Mouse (Mus musculus) intestine, postnatal 0 days (tissue): ENCODE data around the gene Slc38a6. TPM values are rescaled to one million over a fixed set of nuclear protein-coding genes. Genes with fewer than 3 reads are reported as not detected.

Experiments
- ATAC-seq: fragments of 200-750 bp; cut with Nextera tagmentation; 2 replicates; pipeline ENCODE4 v1.8.0; 2017; ENCODE audit warnings: mild to moderate bottlenecking, moderate TSS enrichment, moderate library complexity
- H3K27ac ChIP-seq: fragments of 300-500 bp; sonication (generic); 2 replicates; pipeline ENCODE4 v1.5.1; 2014; ENCODE audit warnings: mild to moderate bottlenecking, low read depth, low read length, moderate library complexity
- H3K27me3 ChIP-seq: fragments of 300-500 bp; sonication (generic); replicated peaks from 2 replicates; pipeline ENCODE4 v1.6.1; 2014; ENCODE audit warnings: low read length, mixed read lengths; ENCODE audit not compliant: control insufficient read depth, insufficient read depth
- H3K36me3 ChIP-seq: fragments of 300-500 bp; sonication (generic); 2 replicates; pipeline ENCODE4 v1.6.1; 2014; ENCODE audit warnings: mild to moderate bottlenecking, moderate library complexity; ENCODE audit not compliant: control insufficient read depth, insufficient read depth
- H3K4me1 ChIP-seq: fragments of 300-500 bp; sonication (generic); replicated peaks from 2 replicates; pipeline ENCODE4 v1.6.1; 2014; ENCODE audit warnings: antibody characterized with exemption, low read length, mixed read lengths; ENCODE audit not compliant: control insufficient read depth, insufficient read depth
- H3K4me2 ChIP-seq: fragments of 300-500 bp; sonication (generic); replicated peaks from 2 replicates; pipeline ENCODE4 v1.6.1; 2014; ENCODE audit warnings: low read depth, mild to moderate bottlenecking, moderate library complexity
- H3K4me3 ChIP-seq: fragments of 300-500 bp; sonication (generic); 2 replicates; pipeline ENCODE4 v1.5.1; 2014; ENCODE audit warnings: low read depth, low read length
- H3K9ac ChIP-seq: fragments of 300-500 bp; sonication (generic); 2 replicates; pipeline ENCODE4 v1.6.1; 2014; ENCODE audit warnings: mild to moderate bottlenecking, low read depth, low read length
- H3K9me3 ChIP-seq: fragments of 300-500 bp; sonication (generic); 2 replicates; pipeline ENCODE4 v1.6.1; 2016; ENCODE audit warnings: mixed run types; ENCODE audit not compliant: control insufficient read depth
- CTCF ChIP-seq: sonication (generic); IDR thresholded peaks from 2 replicates; pipeline ENCODE4 v1.5.1; 2016; ENCODE audit warnings: low read depth, mild to moderate bottlenecking, control low read depth, antibody characterized with exemption, moderate library complexity
- WGBS: fragments of 180-500 bp; shearing (Covaris S2); extraction: QIAGEN DNeasy Blood & Tissue Kit; methylation state at CpG from one replicate; pipeline ENCODE4 v1.1.7; 2014; 5-methylcytosine and 5-hydroxymethylcytosine counted together
- polyA plus RNA-seq: library from polyadenylated mRNA; unstranded; fragments of >200 nt; fragmentation: Nextera tagmentation; extraction: Ambion mirVana; gene quantifications from 2 replicates; pipeline ENCODE4 v1.2.1, GENCODE M21; 2015

The Slc38a6 gene
- polyA plus RNA-seq, 1 experiment from 2014 or later: 19.2 TPM

DNA sequence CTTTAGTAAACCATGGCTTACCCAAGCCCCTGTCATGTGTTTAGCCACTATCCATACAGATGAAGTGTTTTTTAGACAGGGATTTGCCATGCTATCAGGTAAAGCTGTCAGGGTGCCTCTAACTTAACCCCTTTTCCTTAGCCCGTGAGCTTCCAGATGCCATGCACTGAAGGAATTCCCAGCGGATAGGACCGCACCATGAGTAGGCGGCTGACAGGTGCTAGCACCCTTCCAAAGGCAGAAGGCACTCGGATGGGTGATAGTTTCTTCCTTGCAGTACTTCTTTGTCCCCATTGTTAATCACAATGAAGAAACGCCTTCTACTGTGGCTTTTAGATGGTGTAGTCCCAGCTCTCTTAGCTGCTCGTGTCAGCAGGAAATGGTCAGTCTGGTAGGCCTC lies 60.6 kb downstream of the Slc38a6 start:
- no peak for ATAC-seq
- peaks cover 39% of the 10 kb centered on the region for H3K36me3 ChIP-seq
- no peak overlapping the region for H3K9ac ChIP-seq
- H3K9me3 ChIP-seq: no peaks in the 10 kb centered on the region
- no peaks in the 10 kb centered on the region for H3K27me3 ChIP-seq
- no peaks in the 10 kb centered on the region for H3K4me1 ChIP-seq
- TF ChIP-seq CTCF: no peak
- H3K4me3 ChIP-seq: no peak overlapping the region
- WGBS: 83% methylated on average over 7 of the region's 7 CpGs
- H3K4me2 ChIP-seq: no peak overlapping the region
- no peak overlapping the region for H3K27ac ChIP-seq

GRCm38 (mm10) chr12:73350466-73350865 lies 63.9 kb downstream of the Slc38a6 start:
- no peaks in the 10 kb centered on the region for H3K9me3 ChIP-seq
- no peaks in the 10 kb centered on the region for H3K27me3 ChIP-seq
- no peak overlapping the region for H3K4me2 ChIP-seq
- no peak overlapping the region for H3K27ac ChIP-seq
- no peak for ATAC-seq
- WGBS: 68% methylated on average over 7 of the region's 7 CpGs
- peaks cover 28% of the 10 kb centered on the region; the same call in 1 of the 2 replicates for H3K36me3 ChIP-seq
- H3K4me3 ChIP-seq: no peak overlapping the region
- H3K9ac ChIP-seq: no peak overlapping the region
- no peak for TF ChIP-seq CTCF
- H3K4me1 ChIP-seq: no peaks in the 10 kb centered on the region

GRCm38 (mm10) chr12:73350982-73351381 lies 64.4 kb downstream of the Slc38a6 start:
- Histone ChIP-seq H3K27me3 (no peaks in the 10 kb centered on the region), H3K4me1 (no peaks in the 10 kb centered on the region), H3K9ac (no peak overlapping the region), H3K27ac (no peak overlapping the region), H3K36me3 (peaks cover 24% of the 10 kb centered on the region; the same call in 1 of the 2 replicates), H3K4me3 (no peak overlapping the region), H3K4me2 (no peak overlapping the region), H3K9me3 (no peaks in the 10 kb centered on the region)
- 46% methylated on average over 9 of the region's 9 CpGs for WGBS
- ATAC-seq: no peak
- TF ChIP-seq CTCF: no peak

- Histone ChIP-seq H3K4me3 (no peak overlapping the region), H3K9me3 (no peaks in the 10 kb centered on the region), H3K27me3 (no peaks in the 10 kb centered on the region), H3K36me3 (peaks cover 21% of the 10 kb centered on the region; the same call in 1 of the 2 replicates), H3K4me1 (no peaks in the 10 kb centered on the region), H3K27ac (no peak overlapping the region), H3K9ac (no peak overlapping the region), H3K4me2 (no peak overlapping the region)
- ATAC-seq: no peak
- 64% methylated on average over 14 of the region's 14 CpGs for WGBS
- TF ChIP-seq CTCF: no peak
Observed at GRCm38 (mm10) chr12:73351746-73352145, 65.2 kb downstream of the Slc38a6 start.

DNA sequence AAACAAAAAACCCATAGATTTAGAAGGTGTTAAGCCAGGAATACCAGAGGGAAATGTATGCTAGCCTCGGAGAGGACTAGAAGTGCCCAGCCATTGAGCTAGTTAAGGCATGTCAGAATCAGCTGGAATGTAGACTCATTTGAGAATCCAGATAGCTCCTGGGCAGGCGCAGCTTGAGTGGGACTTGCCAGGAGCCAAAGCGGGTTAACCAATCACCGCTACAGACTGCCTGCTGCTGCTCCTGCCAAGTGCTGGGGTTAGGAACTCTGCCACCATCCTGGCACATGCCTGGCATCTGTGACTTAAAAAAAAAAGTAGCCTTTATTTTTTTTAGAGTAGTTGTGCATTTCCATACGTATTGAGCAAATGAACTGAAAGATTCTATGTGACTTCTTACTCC lies 66.8 kb downstream of the Slc38a6 start:
- WGBS: 95% methylated on average over 5 of the region's 5 CpGs
- H3K27ac ChIP-seq: no peak overlapping the region
- ATAC-seq: no peak
- H3K4me3 ChIP-seq: no peak overlapping the region
- no peak overlapping the region for H3K4me2 ChIP-seq
- peaks cover 15% of the 10 kb centered on the region; the same call in 1 of the 2 replicates for H3K36me3 ChIP-seq
- H3K9me3 ChIP-seq: no peaks in the 10 kb centered on the region
- no peak overlapping the region for H3K9ac ChIP-seq
- H3K4me1 ChIP-seq: no peaks in the 10 kb centered on the region
- no peaks in the 10 kb centered on the region for H3K27me3 ChIP-seq
- TF ChIP-seq CTCF: no peak

DNA sequence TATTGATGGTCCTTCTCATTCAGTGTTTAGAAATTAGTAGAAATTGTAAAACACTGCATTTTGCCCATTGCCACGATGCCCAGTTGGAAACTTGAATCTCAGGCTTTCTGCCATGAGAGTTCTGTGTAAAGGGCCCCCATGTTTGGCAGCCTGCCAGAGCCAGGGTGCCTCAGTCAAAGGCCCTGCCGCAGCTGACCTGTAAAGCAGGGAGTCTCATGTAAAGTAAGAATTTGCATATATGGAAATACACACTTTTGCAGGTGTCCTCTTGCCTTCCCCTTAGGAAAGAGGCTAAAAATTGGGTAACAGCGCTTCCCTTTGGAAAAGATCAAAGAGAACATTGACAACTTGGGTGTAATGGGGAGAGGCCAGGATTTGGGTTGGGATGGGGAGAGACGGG lies 67.9 kb downstream of the Slc38a6 start:
- Histone ChIP-seq H3K27ac (no peak overlapping the region), H3K27me3 (no peaks in the 10 kb centered on the region), H3K4me1 (no peaks in the 10 kb centered on the region), H3K9ac (no peak overlapping the region), H3K4me2 (no peak overlapping the region), H3K36me3 (peaks cover 13% of the 10 kb centered on the region; the same call in 1 of the 2 replicates), H3K4me3 (no peak overlapping the region), H3K9me3 (no peaks in the 10 kb centered on the region)
- 57% methylated on average over 4 of the region's 4 CpGs for WGBS
- no peak for ATAC-seq
- TF ChIP-seq CTCF: no peak
